ENCODE assay signal across 22 mouse cellular contexts in the genomic region with DNA sequence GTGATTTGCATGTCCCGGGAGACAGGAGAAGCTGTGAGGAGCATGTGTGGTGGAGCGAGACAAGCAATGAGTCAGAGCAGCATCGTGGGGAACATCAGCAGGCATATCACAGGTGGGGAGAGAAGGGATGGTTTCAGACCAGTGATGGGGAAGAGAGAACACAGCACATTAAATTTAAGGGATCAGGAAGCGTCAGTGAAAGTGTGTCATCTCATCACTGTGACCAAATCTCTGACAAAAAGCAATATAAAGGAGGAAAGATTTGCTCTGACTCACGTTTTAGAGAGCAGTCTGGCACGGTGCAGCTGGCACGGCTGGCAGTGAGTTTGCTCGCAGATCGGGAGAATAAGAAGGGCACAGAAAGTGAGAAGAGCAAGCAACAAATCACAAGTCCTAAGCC.
DNase-seq lines count a peak whose midpoint lies in the region; ATAC-seq and TF ChIP-seq lines count a peak whose summit lies in the region.
"Had no signal": no experiment of that assay in that cellular context is flagged by ENCODE, and none has a peak within 500 bp of the region (broad histone marks: within the 10 kb centered on the region; RNA-seq: fewer than 3 reads in every experiment).

No protein-coding gene starts in this region.

- H3K27ac ChIP-seq in hindbrain, embryonic 16.5 days (ENCODE audit: low read depth, low read length): no peak overlapping the region
- H3K27ac ChIP-seq: forebrain, embryonic 15.5 days; hindbrain, embryonic 12.5 days; limb, embryonic 15.5 days had no signal

- TF ChIP-seq POLR2A in myocyte (IDR thresholded peaks at IDR 0.05; ENCODE audit: insufficient read length, low read depth): no peak

- POLR2A ChIA-PET in Patski (lab: Charles Lee): no interaction called here

- H3K4me3 ChIP-seq in myocyte: no peak overlapping the region
- no peak overlapping the region for H3K4me3 ChIP-seq in hindbrain, embryonic 16.5 days (ENCODE audit: low read length)
- H3K4me3 ChIP-seq: forebrain, embryonic 15.5 days; heart, embryonic 12.5 days; hindbrain, embryonic 12.5 days; limb, embryonic 15.5 days; megakaryocyte, embryonic 14.5 days had no signal

- no peaks in the 10 kb centered on the region for H3K36me3 ChIP-seq in myocyte (ENCODE audit: control insufficient read depth, insufficient read depth)
- H3K36me3 ChIP-seq in hindbrain, embryonic 16.5 days (ENCODE audit: control insufficient read depth, insufficient read depth, low read length): no peaks in the 10 kb centered on the region
- H3K36me3 ChIP-seq: forebrain, embryonic 15.5 days; heart, embryonic 12.5 days; hindbrain, embryonic 12.5 days; limb, embryonic 15.5 days had no signal

- H3K4me2 ChIP-seq in myocyte (ENCODE audit: low read depth): peak overlapping the region; percentile 52
- H3K4me2 ChIP-seq in hindbrain, embryonic 16.5 days (ENCODE audit: low read length): no peak overlapping the region
- H3K4me2 ChIP-seq: forebrain, embryonic 15.5 days; heart, embryonic 12.5 days; hindbrain, embryonic 12.5 days; limb, embryonic 15.5 days had no signal

- no peaks in the 10 kb centered on the region for H3K79me2 ChIP-seq in myocyte (ENCODE audit: control insufficient read depth, insufficient read depth)

- peak; percentile 51 for ATAC-seq in Patski
- no peak for ATAC-seq in hindbrain, embryonic 16.5 days
- no peak for ATAC-seq in inflammation-experienced regulatory T-cells, adult 6 months
- ATAC-seq: forebrain, embryonic 15.5 days; lung, postnatal 0 days had no signal

- no peak overlapping the region for H3K9ac ChIP-seq in hindbrain, embryonic 16.5 days (ENCODE audit: low read depth, low read length)
- H3K9ac ChIP-seq: forebrain, embryonic 15.5 days; heart, embryonic 12.5 days; hindbrain, embryonic 12.5 days; limb, embryonic 15.5 days had no signal

- peaks cover 12% of the 10 kb centered on the region for H3K27me3 ChIP-seq in Patski
- no peaks in the 10 kb centered on the region for H3K27me3 ChIP-seq in myocyte (ENCODE audit: control insufficient read depth, insufficient read depth, insufficient read length)
- no peaks in the 10 kb centered on the region for H3K27me3 ChIP-seq in hindbrain, embryonic 16.5 days (replicated peaks; ENCODE audit: control insufficient read depth, insufficient read depth, low read length)
- H3K27me3 ChIP-seq: forebrain, embryonic 15.5 days; heart, embryonic 12.5 days; hindbrain, embryonic 12.5 days; limb, embryonic 15.5 days had no signal

- no peak for TF ChIP-seq CTCF in Patski (IDR thresholded peaks at IDR 0.05)

- CTCF ChIA-PET in Patski (lab: Charles Lee): interaction anchor here (1.1 to 1.7 kb wide), 3 partner anchors 9 to 18 kb away, joined by 3 to 4 read pairs (median 3); no protein-coding TSS in a partner anchor

- 78% methylated on average over 9 of the region's 9 CpGs for WGBS in hindbrain, embryonic 16.5 days

- in situ Hi-C loops in Patski (cut with MboI; ENCODE audit: low pct_unique_long_range_greater_than_20kb): no loop called here

- peak; percentile 54 for DNase-seq in layer of hippocampus, adult 9-11 months
- DNase-seq in layer of hippocampus, postnatal 10 days (ENCODE audit: low spot score in 2 of 2): no peak
- DNase-seq in 3134 (ENCODE audit: extremely low read depth, insufficient read length, low spot score) (peak; percentile 38), Patski (ENCODE audit: low read depth, low spot score) (peak; percentile 35)
- DNase-seq: adrenal gland, adult 8-10 months; embryo, embryonic 11 days; heart, postnatal 14 days; kidney, adult 9 months; kidney, postnatal 25 days; layer of hippocampus, postnatal 36 days; midbrain, embryonic 14.5 days; spleen, adult 18-20 months; thymus, adult 18-20 months had no signal

- no peaks in the 10 kb centered on the region for H3K4me1 ChIP-seq in hindbrain, embryonic 16.5 days (ENCODE audit: control insufficient read depth, insufficient read depth, low read depth, low read length)
- H3K4me1 ChIP-seq: heart, embryonic 12.5 days; limb, embryonic 15.5 days; megakaryocyte, embryonic 14.5 days had no signal

- H3K9me3 ChIP-seq in hindbrain, embryonic 16.5 days (ENCODE audit: control insufficient read depth, low read length): peaks cover 8% of the 10 kb centered on the region
- H3K9me3 ChIP-seq: forebrain, embryonic 15.5 days; heart, embryonic 12.5 days; limb, embryonic 15.5 days had no signal

- no peak overlapping the region for H3ac ChIP-seq in myocyte (ENCODE audit: control insufficient read depth, insufficient read length)

TF ChIP-seq in myocyte, 11 proteins besides CTCF, POLR2A, EP300 and RAD21:
- TF ChIP-seq SRF (IDR thresholded peaks at IDR 0.05; ENCODE audit: control insufficient read depth, insufficient read length, low read depth) (no peak), MYOG (IDR thresholded peaks at IDR 0.05; ENCODE audit: control insufficient read depth in 1 of 3, insufficient read depth in 1 of 3, insufficient read length in 2 of 3, low read depth in 2 of 3) (no peak), E2F4 (IDR thresholded peaks at IDR 0.05; ENCODE audit: insufficient read depth) (no peak), MAX (IDR thresholded peaks at IDR 0.05; ENCODE audit: low read depth) (no peak), POLR2AphosphoS2 (IDR thresholded peaks at IDR 0.05; ENCODE audit: insufficient read length, low read depth) (no peak), CEBPB (IDR thresholded peaks at IDR 0.05; ENCODE audit: insufficient read depth, poor library complexity, severe bottlenecking) (no peak)

Comparison
In these comparisons a context has a peak if more than half of its experiments do, and no peak if none do; other contexts are left out.
1. DNase-seq: peak in layer of hippocampus, adult 9-11 months (single experiment), 3134 (single experiment) and Patski (single experiment); none in layer of hippocampus, postnatal 10 days (0 of 2).